Mouse (Mus musculus) cerebellum, adult 2 months (tissue): Measurements from ENCODE around the gene Myocd.

ENCODE experiments used
- CTCF ChIP-seq: fragments of 200-500 bp; IDR thresholded peaks from 2 replicates; pipeline ENCODE4 v1.5.1; 2011; ENCODE audit warnings: low read depth, mild to moderate bottlenecking, control low read depth, low read length, moderate library complexity, borderline replicate concordance; ENCODE audit not compliant: insufficient read depth
- POLR2A ChIP-seq: fragments of 200-500 bp; IDR thresholded peaks from 2 replicates; pipeline ENCODE4 v1.6.1; 2011; ENCODE audit warnings: low read length, control low read depth, borderline replicate concordance; ENCODE audit not compliant: insufficient read depth

- TF ChIP-seq CTCF (no peak; the same call in 1 of the 2 replicates), POLR2A (no peak)
These were observed 140.7 kb downstream of the Myocd start for GRCm38 (mm10) chr11:65129110-65129509.
